Mouse (Mus musculus) lung, adult 2 months (tissue): ENCODE results near the gene Znhit6.

Source experiments
- CTCF ChIP-seq: fragments of 200-500 bp; IDR thresholded peaks from 2 replicates; pipeline ENCODE4 v1.5.1; 2011; ENCODE audit warnings: mild to moderate bottlenecking, low read length, control low read depth; ENCODE audit not compliant: insufficient read depth
- POLR2A ChIP-seq: fragments of 200-500 bp; IDR thresholded peaks from 2 replicates; pipeline ENCODE4 v1.6.1; 2011; ENCODE audit warnings: low read depth, mild to moderate bottlenecking, control low read depth, low read length, borderline replicate concordance; ENCODE audit errors: extremely low read depth

GRCm38 (mm10) chr3:145654028-145654427 is 78.0 kb downstream of the Znhit6 start:
- TF ChIP-seq CTCF (no peak), POLR2A (no peak)
